Mouse (Mus musculus): ENCODE results near the gene Cd53. TPM values are rescaled to one million over a fixed set of nuclear protein-coding genes. Genes with fewer than 3 reads are reported as not detected.

Gene Cd53
- polyA plus RNA-seq (2015; fragmentation: Nextera tagmentation; extraction: Ambion mirVana): 5.6 and 15.5 TPM in 2 replicates

GRCm38 (mm10) chr3:106789930-106790329 lies at the start of gene Cd53:
Gene Cd53, minus strand, starts transcription at chr3:106790149.
- H3K27me3 ChIP-seq (replicated peaks): no peaks in the 10 kb centered on the region

DNA sequence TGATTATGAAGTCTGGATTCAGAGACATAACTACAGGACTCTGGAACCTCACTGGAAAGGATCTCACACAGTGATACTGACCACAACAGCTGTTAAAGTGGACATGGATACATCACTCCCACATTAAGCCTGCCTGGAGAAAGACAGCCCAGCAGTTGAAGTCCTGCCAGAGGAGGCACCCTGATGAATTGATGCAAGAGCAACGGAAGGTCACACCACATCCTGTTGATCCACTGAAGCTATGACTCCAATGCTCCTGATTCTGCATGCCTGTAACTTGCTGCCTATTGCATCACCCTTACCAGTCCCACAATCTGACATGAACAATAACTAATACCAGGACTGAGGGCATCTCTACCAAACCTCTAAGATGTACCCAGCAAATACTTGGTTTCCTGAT lies 42.2 kb upstream of the Cd53 start:
- Histone ChIP-seq H3K27me3 (replicated peaks) (no peaks in the 10 kb centered on the region), H3K27ac (replicated peaks) (no peak overlapping the region), H3K36me3 (no peaks in the 10 kb centered on the region), H3K4me3 (replicated peaks) (no peak overlapping the region), H3K9me3 (replicated peaks) (no peaks in the 10 kb centered on the region), H3K4me2 (no peak overlapping the region), H3K9ac (replicated peaks) (no peak overlapping the region), H3K4me1 (no peaks in the 10 kb centered on the region)
- no peak for ATAC-seq (ENCODE audit: low FRiP score)
- 88% methylated on average over 1 of the region's 1 CpGs for WGBS

More at GRCm38 (mm10) chr3:106789930-106790329, at the start of gene Cd53:
- no peaks in the 10 kb centered on the region for H3K9me3 ChIP-seq (replicated peaks)
- no peak within 1 kb of the TSS for H3K4me2 ChIP-seq
- ATAC-seq (ENCODE audit: low FRiP score): no peak
- H3K27ac ChIP-seq (replicated peaks): no peak within 1 kb of the TSS
- H3K36me3 ChIP-seq: no peaks in the 10 kb centered on the region
- WGBS: 79% methylated on average over 2 of the region's 2 CpGs
- H3K4me3 ChIP-seq (replicated peaks): no peak within 1 kb of the TSS
- no peaks in the 10 kb centered on the region for H3K4me1 ChIP-seq
- H3K9ac ChIP-seq (replicated peaks): no peak within 1 kb of the TSS

GRCm38 (mm10) chr3:106826187-106826586 lies 36.2 kb upstream of the Cd53 start, which contains the start of gene Olfr266:
Gene Olfr266, minus strand, starts transcription at chr3:106826287.
- no peaks in the 10 kb centered on the region for H3K27me3 ChIP-seq (replicated peaks)
- 89% methylated on average over 1 of the region's 1 CpGs for WGBS
- H3K4me2 ChIP-seq: no peak within 1 kb of the TSS
- H3K27ac ChIP-seq (replicated peaks): no peak within 1 kb of the TSS
- no peaks in the 10 kb centered on the region for H3K36me3 ChIP-seq
- no peaks in the 10 kb centered on the region for H3K4me1 ChIP-seq
- no peak within 1 kb of the TSS for H3K4me3 ChIP-seq (replicated peaks)
- H3K9ac ChIP-seq (replicated peaks): no peak within 1 kb of the TSS
- ATAC-seq (ENCODE audit: low FRiP score): no peak
- H3K9me3 ChIP-seq (replicated peaks): no peaks in the 10 kb centered on the region

DNA sequence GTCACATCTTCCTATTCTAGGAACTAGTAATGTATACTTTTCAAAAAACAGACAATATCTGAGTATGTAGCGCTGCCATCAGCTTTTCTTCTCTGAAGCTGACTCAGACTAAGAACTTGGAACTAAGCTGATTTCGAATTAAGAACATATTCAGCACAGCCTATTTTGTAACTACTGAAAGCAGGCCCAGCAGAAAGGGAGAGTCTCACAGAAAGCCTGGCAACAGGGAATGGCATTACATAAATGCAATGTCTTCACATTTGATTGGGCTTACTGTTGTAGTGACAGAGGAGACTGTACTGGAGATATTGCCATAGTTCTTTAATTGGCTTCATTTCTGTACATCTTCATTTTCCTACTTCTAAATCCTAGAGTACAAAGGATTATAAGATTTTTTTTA lies 27.7 kb upstream of the Cd53 start:
- 88% methylated on average over 2 of the region's 2 CpGs for WGBS
- Histone ChIP-seq H3K4me2 (no peak overlapping the region), H3K4me1 (no peaks in the 10 kb centered on the region), H3K36me3 (no peaks in the 10 kb centered on the region), H3K27me3 (replicated peaks) (no peaks in the 10 kb centered on the region), H3K4me3 (replicated peaks) (no peak overlapping the region), H3K27ac (replicated peaks) (no peak overlapping the region), H3K9ac (replicated peaks) (no peak overlapping the region), H3K9me3 (replicated peaks) (no peaks in the 10 kb centered on the region)
- no peak for ATAC-seq (ENCODE audit: low FRiP score)

GRCm38 (mm10) chr3:106808972-106809695 lies 19.2 kb upstream of the Cd53 start:
- Histone ChIP-seq H3K27ac (replicated peaks) (no peak overlapping the region), H3K4me1 (no peaks in the 10 kb centered on the region), H3K36me3 (no peaks in the 10 kb centered on the region), H3K4me3 (replicated peaks) (no peak overlapping the region), H3K4me2 (no peak overlapping the region), H3K27me3 (replicated peaks) (no peaks in the 10 kb centered on the region), H3K9me3 (replicated peaks) (no peaks in the 10 kb centered on the region), H3K9ac (replicated peaks) (no peak overlapping the region)
- WGBS: 68% methylated on average over 2 of the region's 2 CpGs
- ATAC-seq (ENCODE audit: low FRiP score): no peak

DNA sequence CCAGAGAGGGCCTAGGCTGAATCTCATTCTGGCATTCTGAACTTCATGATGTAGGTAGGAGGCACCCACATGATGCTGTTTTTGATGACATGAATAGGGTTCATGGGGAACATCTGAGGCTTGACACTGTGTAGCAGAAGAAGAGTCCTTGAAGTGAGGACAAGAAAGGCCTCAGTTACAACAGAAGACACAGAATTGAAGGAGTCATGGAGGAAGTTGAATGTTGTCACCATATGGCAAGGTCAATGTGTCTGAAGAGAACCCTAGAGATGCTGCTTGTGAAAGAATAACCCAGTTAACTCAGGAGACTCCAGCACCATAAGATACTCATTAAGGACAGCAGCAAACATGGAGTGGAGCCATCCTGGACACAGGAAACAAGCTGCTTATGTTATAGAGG lies 8.1 kb upstream of the Cd53 start:
- Histone ChIP-seq H3K4me1 (no peaks in the 10 kb centered on the region), H3K27me3 (replicated peaks) (no peaks in the 10 kb centered on the region), H3K9me3 (replicated peaks) (0 out of 2 replicates have a peak, but pooled peaks cover 4% of the 10 kb centered on the region), H3K4me2 (no peak overlapping the region), H3K27ac (replicated peaks) (no peak overlapping the region), H3K9ac (replicated peaks) (no peak overlapping the region), H3K36me3 (no peaks in the 10 kb centered on the region), H3K4me3 (replicated peaks) (no peak overlapping the region)
- ATAC-seq (ENCODE audit: low FRiP score): no peak

DNA sequence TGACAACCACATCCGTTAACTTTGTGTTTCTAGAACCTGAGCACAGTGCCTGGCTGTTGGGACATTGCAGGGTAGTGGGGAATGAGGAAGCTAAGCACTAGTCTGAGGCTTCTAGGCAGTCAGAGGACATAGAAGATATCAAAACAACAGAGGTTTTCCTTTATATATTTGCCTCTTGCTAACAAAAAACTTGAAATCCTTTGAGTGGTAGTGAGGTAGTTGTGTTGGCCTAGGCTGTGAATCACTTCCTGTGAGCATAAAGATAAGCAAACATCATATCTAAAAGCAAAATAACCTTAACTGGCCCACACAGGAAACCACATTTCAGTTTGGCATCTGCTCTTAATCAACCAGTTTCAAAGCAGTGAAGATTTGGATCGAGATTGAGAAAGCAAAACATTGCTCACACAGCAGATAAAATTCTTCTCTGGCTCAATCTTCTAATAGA lies 1.5 kb downstream of the Cd53 start:
- Histone ChIP-seq H3K27ac (replicated peaks) (no peak overlapping the region), H3K4me3 (replicated peaks) (no peak overlapping the region), H3K4me2 (no peak overlapping the region)

GRCm38 (mm10) chr3:106787972-106788371 lies 2.0 kb downstream of the Cd53 start:
- ATAC-seq (ENCODE audit: low FRiP score): no peak
- Histone ChIP-seq H3K36me3 (no peaks in the 10 kb centered on the region), H3K4me1 (no peaks in the 10 kb centered on the region), H3K9me3 (replicated peaks) (no peaks in the 10 kb centered on the region), H3K27me3 (replicated peaks) (no peaks in the 10 kb centered on the region), H3K4me2 (no peak overlapping the region), H3K4me3 (replicated peaks) (no peak overlapping the region), H3K27ac (replicated peaks) (no peak overlapping the region), H3K9ac (replicated peaks) (no peak overlapping the region)

More for the DNA sequence above, 1.5 kb downstream of the Cd53 start:
- 76% methylated on average over 2 of the region's 2 CpGs for WGBS
- H3K36me3 ChIP-seq: no peaks in the 10 kb centered on the region
- no peak overlapping the region for H3K9ac ChIP-seq (replicated peaks)
- no peaks in the 10 kb centered on the region for H3K27me3 ChIP-seq (replicated peaks)
- no peaks in the 10 kb centered on the region for H3K4me1 ChIP-seq
- no peak for ATAC-seq (ENCODE audit: low FRiP score)
- no peaks in the 10 kb centered on the region for H3K9me3 ChIP-seq (replicated peaks)

DNA sequence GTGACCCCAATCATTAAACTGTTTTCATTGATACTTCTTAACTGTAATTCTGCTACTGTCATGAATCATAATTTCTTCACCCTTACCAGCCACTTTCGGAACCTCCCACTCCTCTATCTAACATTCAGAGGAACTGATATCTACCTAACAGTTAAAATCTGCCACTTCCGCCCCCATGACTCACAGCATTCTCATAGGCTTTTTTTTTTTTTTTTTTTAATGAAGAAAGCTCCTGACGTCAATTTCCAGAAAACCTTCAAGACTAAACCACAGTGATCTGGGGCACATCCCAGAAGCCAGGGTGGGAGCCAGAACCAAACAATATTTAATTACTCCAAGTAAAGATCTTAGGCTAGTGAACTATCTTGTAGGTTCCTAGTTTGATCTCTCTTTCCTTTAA lies 4.8 kb downstream of the Cd53 start:
- 83% methylated on average over 3 of the region's 3 CpGs for WGBS
- Histone ChIP-seq H3K27ac (replicated peaks) (no peak overlapping the region), H3K4me3 (replicated peaks) (no peak overlapping the region), H3K36me3 (no peaks in the 10 kb centered on the region), H3K9ac (replicated peaks) (no peak overlapping the region), H3K27me3 (replicated peaks) (no peaks in the 10 kb centered on the region), H3K4me2 (no peak overlapping the region), H3K4me1 (no peaks in the 10 kb centered on the region), H3K9me3 (replicated peaks) (no peaks in the 10 kb centered on the region)
- no peak for ATAC-seq (ENCODE audit: low FRiP score)

- no peak overlapping the region for H3K4me3 ChIP-seq (replicated peaks)
- ATAC-seq (ENCODE audit: low FRiP score): no peak
- H3K27me3 ChIP-seq (replicated peaks): no peaks in the 10 kb centered on the region
- no peak overlapping the region for H3K27ac ChIP-seq (replicated peaks)
- H3K4me1 ChIP-seq: no peaks in the 10 kb centered on the region
- WGBS: 89% methylated on average over 1 of the region's 1 CpGs
- no peak overlapping the region for H3K4me2 ChIP-seq
- no peak overlapping the region for H3K9ac ChIP-seq (replicated peaks)
- no peaks in the 10 kb centered on the region for H3K36me3 ChIP-seq
- no peaks in the 10 kb centered on the region for H3K9me3 ChIP-seq (replicated peaks)
These were observed 18.1 kb downstream of the Cd53 start for GRCm38 (mm10) chr3:106771834-106772233.

DNA sequence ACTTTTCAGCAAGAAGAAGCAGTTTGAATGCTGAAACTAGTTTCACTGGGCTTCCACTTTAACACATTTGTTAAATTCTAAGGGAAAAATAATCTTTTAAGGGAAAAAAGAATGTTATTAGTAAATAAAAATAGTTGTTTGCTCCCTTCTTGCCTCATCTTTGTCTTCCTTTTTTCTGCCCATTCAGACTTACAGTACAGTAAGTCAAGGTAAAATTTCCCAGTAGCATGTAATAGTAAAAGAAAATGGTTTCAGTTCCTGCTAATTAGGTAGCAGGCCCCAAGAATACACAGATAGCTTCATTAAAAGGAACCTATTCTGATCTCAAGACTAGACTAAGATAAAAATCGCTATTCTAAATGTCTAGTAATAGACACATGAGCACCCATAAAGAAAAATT lies 34.1 kb downstream of the Cd53 start:
- H3K9ac ChIP-seq (replicated peaks): no peak overlapping the region
- no peaks in the 10 kb centered on the region for H3K27me3 ChIP-seq (replicated peaks)
- no peaks in the 10 kb centered on the region for H3K36me3 ChIP-seq
- H3K27ac ChIP-seq (replicated peaks): no peak overlapping the region
- H3K4me1 ChIP-seq: no peaks in the 10 kb centered on the region
- H3K4me2 ChIP-seq: no peak overlapping the region
- no peak overlapping the region for H3K4me3 ChIP-seq (replicated peaks)
- 61% methylated on average over 1 of the region's 1 CpGs for WGBS
- no peak for ATAC-seq (ENCODE audit: low FRiP score)
- H3K9me3 ChIP-seq (replicated peaks): no peaks in the 10 kb centered on the region

Measured in neural tube, embryonic 15.5 days (tissue).